Mouse (Mus musculus): ENCODE measurements around the gene Smoc2. TPM values are rescaled to one million over a fixed set of nuclear protein-coding genes. Genes with fewer than 3 reads are reported as not detected.

The Smoc2 gene
- polyA plus RNA-seq, 1 experiment from 2014 or later, result 3.5 TPM

DNA sequence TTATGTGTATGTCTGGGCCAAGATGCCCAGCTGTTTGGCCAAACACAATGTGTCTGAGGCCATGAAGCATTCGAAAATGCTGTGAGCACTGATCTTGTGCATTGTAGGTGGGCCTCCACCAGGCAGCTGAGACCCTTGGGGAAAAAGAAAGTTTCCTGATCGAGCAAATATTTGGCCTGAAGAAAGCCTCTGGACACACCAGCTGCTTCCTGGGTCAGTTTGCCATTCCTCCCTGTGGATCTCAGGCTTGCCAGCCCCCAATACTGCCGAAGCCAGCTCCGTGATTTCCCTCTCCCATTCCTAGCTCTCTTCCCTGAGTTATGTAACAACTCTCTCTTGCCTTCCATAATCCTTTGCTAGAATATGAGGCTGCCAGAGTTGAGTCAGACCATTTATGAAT lies 11.3 kb upstream of the Smoc2 start:
- Histone ChIP-seq H3K4me2 (replicated peaks) (no peak overlapping the region), H3K4me1 (replicated peaks; ENCODE audit: control insufficient read depth, insufficient read depth, low read length) (no peaks in the 10 kb centered on the region), H3K27me3 (ENCODE audit: control insufficient read depth, insufficient read depth, low read length) (no peaks in the 10 kb centered on the region), H3K27ac (no peak overlapping the region), H3K9me3 (ENCODE audit: control insufficient read depth, low read length) (no peaks in the 10 kb centered on the region), H3K4me3 (replicated peaks; ENCODE audit: low read length) (no peak overlapping the region), H3K36me3 (replicated peaks; ENCODE audit: control insufficient read depth, insufficient read depth) (no peaks in the 10 kb centered on the region), H3K9ac (no peak overlapping the region)
- WGBS, result 90% methylated on average over 4 of the region's 4 CpGs
- DNase-seq (ENCODE audit: low spot score) (no peak), ATAC-seq (ENCODE audit: low FRiP score) (no peak)

DNA sequence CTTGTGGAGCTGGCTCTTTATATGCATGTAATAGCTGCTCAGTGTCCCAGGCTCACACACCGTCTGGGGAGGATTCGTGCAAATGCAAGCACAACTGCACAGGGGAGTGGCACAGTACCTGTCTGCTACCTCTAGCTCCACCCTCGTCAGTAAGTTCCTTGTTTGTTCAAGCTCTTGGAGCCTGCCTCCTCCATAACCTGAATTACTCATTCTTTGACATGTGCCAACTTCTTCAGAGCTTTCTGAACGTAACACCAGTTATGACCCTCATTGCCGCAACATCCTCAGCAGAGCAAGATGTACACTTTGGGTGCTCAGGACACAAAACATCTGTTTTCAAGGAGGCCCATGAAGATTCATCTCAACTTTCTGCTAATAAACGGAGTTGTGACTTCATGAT lies 5.9 kb upstream of the Smoc2 start:
- no peaks in the 10 kb centered on the region for H3K9me3 ChIP-seq (ENCODE audit: control insufficient read depth, low read length)
- no peak overlapping the region for H3K4me2 ChIP-seq (replicated peaks)
- H3K27ac ChIP-seq, result no peak overlapping the region
- peaks cover 18% of the 10 kb centered on the region for H3K27me3 ChIP-seq (ENCODE audit: control insufficient read depth, insufficient read depth, low read length)
- no peaks in the 10 kb centered on the region for H3K36me3 ChIP-seq (replicated peaks; ENCODE audit: control insufficient read depth, insufficient read depth)
- WGBS, result 82% methylated on average over 6 of the region's 6 CpGs
- DNase-seq (ENCODE audit: low spot score), result no peak
- no peak overlapping the region for H3K4me3 ChIP-seq (replicated peaks; ENCODE audit: low read length)
- no peaks in the 10 kb centered on the region for H3K4me1 ChIP-seq (replicated peaks; ENCODE audit: control insufficient read depth, insufficient read depth, low read length)
- no peak overlapping the region for H3K9ac ChIP-seq
- no peak for ATAC-seq (ENCODE audit: low FRiP score)

DNA sequence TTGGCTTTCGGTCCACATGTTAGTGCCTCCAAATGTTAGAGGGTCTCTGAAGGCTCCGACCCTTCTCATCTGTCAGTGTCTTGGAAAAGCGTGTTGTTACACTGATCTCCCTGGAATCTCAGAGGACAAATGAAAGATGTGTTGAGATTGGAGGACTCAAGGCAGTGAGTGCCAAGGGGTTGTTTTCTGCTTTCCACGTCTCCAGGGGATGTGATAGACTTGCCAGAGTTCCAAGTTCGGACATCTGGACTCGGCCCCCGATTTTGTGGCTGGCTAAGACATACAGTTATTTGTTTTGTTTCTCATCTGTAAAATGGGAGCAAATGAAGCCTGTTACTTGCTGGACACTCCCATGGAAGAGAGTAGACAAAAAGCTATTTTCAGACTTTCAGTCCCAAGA lies 2.0 kb upstream of the Smoc2 start:
- ATAC-seq (ENCODE audit: low FRiP score) (no peak), DNase-seq (ENCODE audit: low spot score) (no peak)
- H3K4me1 ChIP-seq (replicated peaks; ENCODE audit: control insufficient read depth, insufficient read depth, low read length), result peaks cover 14% of the 10 kb centered on the region
- 91% methylated on average over 7 of the region's 7 CpGs for WGBS
- no peaks in the 10 kb centered on the region for H3K36me3 ChIP-seq (replicated peaks; ENCODE audit: control insufficient read depth, insufficient read depth)
- H3K27me3 ChIP-seq (ENCODE audit: control insufficient read depth, insufficient read depth, low read length), result peaks cover 57% of the 10 kb centered on the region
- H3K9ac ChIP-seq, result no peak overlapping the region
- H3K4me3 ChIP-seq (replicated peaks; ENCODE audit: low read length), result no peak overlapping the region
- H3K4me2 ChIP-seq (replicated peaks), result no peak overlapping the region
- H3K27ac ChIP-seq, result no peak overlapping the region
- H3K9me3 ChIP-seq (ENCODE audit: control insufficient read depth, low read length), result no peaks in the 10 kb centered on the region

DNA sequence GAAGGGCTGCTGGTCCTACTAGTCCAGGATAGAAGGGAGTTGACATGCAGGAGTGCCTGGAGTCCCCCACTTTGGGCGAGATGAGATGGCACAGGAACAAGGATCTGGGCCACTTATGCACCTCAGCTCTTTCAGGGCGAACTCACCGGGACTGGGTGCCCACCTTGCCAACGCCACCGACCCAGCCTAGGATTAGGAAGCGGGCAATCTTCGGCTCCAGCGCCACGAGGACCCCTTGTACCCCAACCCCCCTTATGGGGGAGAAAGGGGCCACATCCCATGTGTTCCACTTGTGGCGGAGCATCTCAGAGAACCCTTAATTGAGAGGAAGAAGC lies 627 bp downstream of the Smoc2 start:
- peaks cover 14% of the 10 kb centered on the region for H3K4me1 ChIP-seq (replicated peaks; ENCODE audit: control insufficient read depth, insufficient read depth, low read length)
- H3K4me2 ChIP-seq (replicated peaks), result peak overlapping the region; percentile 89
- H3K9ac ChIP-seq, result peak overlapping the region; percentile 40; the same call in 1 of the 2 replicates
- H3K9me3 ChIP-seq (ENCODE audit: control insufficient read depth, low read length), result no peaks in the 10 kb centered on the region
- DNase-seq (ENCODE audit: low spot score) (no peak), ATAC-seq (ENCODE audit: low FRiP score) (no peak)
- no peak overlapping the region for H3K27ac ChIP-seq
- H3K27me3 ChIP-seq (ENCODE audit: control insufficient read depth, insufficient read depth, low read length), result peaks cover 72% of the 10 kb centered on the region
- WGBS, result 2% methylated on average over 10 of the region's 10 CpGs
- peak overlapping the region; percentile 45 for H3K4me3 ChIP-seq (replicated peaks; ENCODE audit: low read length)
- H3K36me3 ChIP-seq (replicated peaks; ENCODE audit: control insufficient read depth, insufficient read depth), result no peaks in the 10 kb centered on the region

DNA sequence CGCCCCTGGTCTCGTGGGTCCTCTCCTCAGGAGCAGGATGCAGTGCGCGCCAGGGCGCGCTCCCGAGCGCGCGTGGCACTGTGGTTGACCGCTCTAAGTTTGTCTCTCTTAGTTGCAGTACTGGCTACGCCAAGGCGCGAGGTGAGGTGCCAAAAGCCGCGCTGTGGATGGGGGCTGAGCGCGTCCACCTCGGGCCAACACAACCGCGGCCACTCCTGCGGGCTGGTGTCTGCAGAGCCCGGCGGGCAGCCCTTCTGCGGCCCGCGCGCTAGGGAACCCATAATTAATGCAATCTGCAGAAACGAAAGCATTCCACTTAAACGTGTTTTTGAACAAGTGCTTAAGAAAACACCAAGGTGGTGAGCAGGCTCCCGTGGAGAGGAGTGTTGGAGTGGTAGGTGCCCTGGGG lies 1.1 kb downstream of the Smoc2 start:
- H3K4me1 ChIP-seq (replicated peaks; ENCODE audit: control insufficient read depth, insufficient read depth, low read length), result peaks cover 14% of the 10 kb centered on the region
- H3K27me3 ChIP-seq (ENCODE audit: control insufficient read depth, insufficient read depth, low read length), result peaks cover 72% of the 10 kb centered on the region
- peak overlapping the region; percentile 89 for H3K4me2 ChIP-seq (replicated peaks)
- no peaks in the 10 kb centered on the region for H3K9me3 ChIP-seq (ENCODE audit: control insufficient read depth, low read length)
- DNase-seq (ENCODE audit: low spot score), result no peak
- H3K27ac ChIP-seq, result no peak overlapping the region
- WGBS, result under 1% methylated on average over 31 of the region's 31 CpGs
- 0 out of 2 replicates have a peak overlapping the region, but pooled peaks have one; percentile 40 for H3K9ac ChIP-seq
- H3K4me3 ChIP-seq (replicated peaks; ENCODE audit: low read length), result peak overlapping the region; percentile 45
- ATAC-seq (ENCODE audit: low FRiP score), result no peak
- no peaks in the 10 kb centered on the region for H3K36me3 ChIP-seq (replicated peaks; ENCODE audit: control insufficient read depth, insufficient read depth)

DNA sequence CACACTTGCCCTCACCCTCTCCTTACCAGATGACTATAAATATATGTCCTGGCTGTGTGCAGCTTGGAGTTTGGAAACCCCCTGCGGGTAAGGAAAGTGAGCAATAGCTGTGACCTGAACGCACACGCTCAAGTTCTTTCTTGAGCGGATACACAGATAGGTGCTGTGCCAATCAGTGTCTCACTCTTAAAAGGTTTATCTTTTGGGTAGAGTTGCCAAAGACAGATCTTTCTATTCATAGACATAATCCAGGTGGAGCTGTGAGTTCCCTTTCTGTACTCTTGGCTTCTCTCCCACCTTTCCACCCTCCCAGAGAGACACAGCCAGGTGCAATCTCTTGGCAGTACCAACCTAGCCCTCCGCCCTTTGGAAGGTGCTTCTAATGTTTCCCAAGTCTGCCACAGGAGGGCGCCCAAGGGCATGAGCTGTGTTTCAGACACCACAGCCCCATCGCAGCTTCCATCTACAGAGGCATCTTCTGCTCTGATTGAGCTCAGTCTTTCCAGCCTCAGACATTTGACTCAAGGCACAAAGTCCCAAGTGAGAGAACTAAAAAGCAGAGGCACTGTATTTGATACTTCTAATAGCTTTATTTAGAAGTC lies 8.8 kb downstream of the Smoc2 start:
- no peak overlapping the region for H3K4me3 ChIP-seq (replicated peaks; ENCODE audit: low read length)
- 0 out of 2 replicates have a peak, but pooled peaks cover 7% of the 10 kb centered on the region for H3K27me3 ChIP-seq (ENCODE audit: control insufficient read depth, insufficient read depth, low read length)
- H3K9ac ChIP-seq, result no peak overlapping the region
- H3K4me2 ChIP-seq (replicated peaks), result no peak overlapping the region
- ATAC-seq (ENCODE audit: low FRiP score) (peak; percentile 84), DNase-seq (ENCODE audit: low spot score) (peak; percentile 92)
- H3K36me3 ChIP-seq (replicated peaks; ENCODE audit: control insufficient read depth, insufficient read depth), result no peaks in the 10 kb centered on the region
- H3K27ac ChIP-seq, result no peak overlapping the region
- no peaks in the 10 kb centered on the region for H3K9me3 ChIP-seq (ENCODE audit: control insufficient read depth, low read length)
- no peaks in the 10 kb centered on the region for H3K4me1 ChIP-seq (replicated peaks; ENCODE audit: control insufficient read depth, insufficient read depth, low read length)
- WGBS, result 47% methylated on average over 7 of the region's 7 CpGs

DNA sequence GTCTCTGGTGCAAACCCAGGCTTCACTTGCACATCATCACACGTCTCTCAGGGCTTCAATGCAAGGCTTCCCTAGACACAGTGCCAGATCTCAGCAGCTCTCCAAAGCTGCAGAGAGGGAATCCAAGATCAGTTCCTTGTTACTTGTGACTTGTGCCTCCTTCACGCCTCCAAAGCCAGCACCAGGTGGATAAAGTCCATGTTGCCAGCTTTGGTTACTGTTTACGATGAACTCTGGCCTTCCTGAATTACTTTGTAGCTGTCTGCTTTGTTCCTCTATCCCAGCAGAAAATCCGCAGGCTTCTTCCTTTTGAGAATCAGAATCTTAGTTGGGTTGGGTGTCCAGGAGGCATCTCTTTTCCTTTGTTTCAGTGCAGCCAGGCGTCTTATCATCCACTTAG lies 14.3 kb downstream of the Smoc2 start:
- H3K4me3 ChIP-seq (replicated peaks; ENCODE audit: low read length), result no peak overlapping the region
- DNase-seq (ENCODE audit: low spot score) (no peak), ATAC-seq (ENCODE audit: low FRiP score) (no peak)
- no peaks in the 10 kb centered on the region for H3K9me3 ChIP-seq (ENCODE audit: control insufficient read depth, low read length)
- 68% methylated on average over 5 of the region's 5 CpGs for WGBS
- no peak overlapping the region for H3K27ac ChIP-seq
- no peaks in the 10 kb centered on the region for H3K4me1 ChIP-seq (replicated peaks; ENCODE audit: control insufficient read depth, insufficient read depth, low read length)
- no peak overlapping the region for H3K4me2 ChIP-seq (replicated peaks)
- no peak overlapping the region for H3K9ac ChIP-seq
- no peaks in the 10 kb centered on the region for H3K27me3 ChIP-seq (ENCODE audit: control insufficient read depth, insufficient read depth, low read length)
- H3K36me3 ChIP-seq (replicated peaks; ENCODE audit: control insufficient read depth, insufficient read depth), result no peaks in the 10 kb centered on the region

DNA sequence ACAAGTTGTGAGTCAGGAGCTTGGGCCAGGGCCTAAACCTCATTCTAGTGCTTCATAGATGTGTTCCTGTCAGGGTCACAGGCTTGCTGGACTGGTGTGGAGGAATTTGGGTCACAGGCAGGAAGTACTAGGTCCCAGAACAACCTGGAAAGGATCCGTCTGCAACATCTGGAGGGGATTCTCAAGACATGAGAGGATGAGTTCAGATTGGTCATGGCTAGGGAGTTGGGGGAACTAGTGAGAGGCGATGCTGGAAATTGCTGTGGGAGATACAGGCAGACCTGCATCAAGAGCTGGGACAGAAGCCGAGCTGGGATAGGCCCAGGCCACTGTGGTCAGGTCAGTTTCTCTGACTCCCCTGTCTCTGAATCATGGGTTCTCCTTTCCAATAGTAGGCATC lies 15.8 kb downstream of the Smoc2 start:
- Histone ChIP-seq H3K4me2 (replicated peaks) (no peak overlapping the region), H3K27me3 (ENCODE audit: control insufficient read depth, insufficient read depth, low read length) (no peaks in the 10 kb centered on the region), H3K4me3 (replicated peaks; ENCODE audit: low read length) (no peak overlapping the region), H3K9me3 (ENCODE audit: control insufficient read depth, low read length) (no peaks in the 10 kb centered on the region), H3K4me1 (replicated peaks; ENCODE audit: control insufficient read depth, insufficient read depth, low read length) (no peaks in the 10 kb centered on the region), H3K27ac (no peak overlapping the region), H3K36me3 (replicated peaks; ENCODE audit: control insufficient read depth, insufficient read depth) (no peaks in the 10 kb centered on the region), H3K9ac (no peak overlapping the region)
- no peak for ATAC-seq (ENCODE audit: low FRiP score)
- DNase-seq (ENCODE audit: low spot score), result no peak
- WGBS, result 94% methylated on average over 3 of the region's 3 CpGs

DNA sequence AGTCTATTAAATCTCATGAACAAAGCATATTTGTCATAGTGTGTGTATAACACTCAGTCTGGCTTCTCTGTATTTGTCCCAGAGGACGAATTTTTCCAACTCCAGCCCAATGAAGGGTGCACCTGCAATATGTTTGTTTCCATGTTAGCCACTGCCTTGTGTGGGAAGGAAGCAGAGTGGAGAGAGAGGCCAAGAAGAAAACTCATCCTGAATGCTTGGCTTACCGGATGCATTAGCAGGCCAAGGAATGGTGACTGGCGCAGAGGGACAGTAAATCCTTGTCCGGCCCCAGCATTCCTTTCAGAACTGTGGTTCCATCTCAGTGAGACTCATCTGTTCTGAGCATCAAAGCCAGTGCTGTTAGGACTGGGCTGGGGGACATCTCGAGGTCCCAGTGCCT lies 21.1 kb downstream of the Smoc2 start:
- no peaks in the 10 kb centered on the region for H3K36me3 ChIP-seq (replicated peaks; ENCODE audit: control insufficient read depth, insufficient read depth)
- H3K27me3 ChIP-seq (ENCODE audit: control insufficient read depth, insufficient read depth, low read length), result no peaks in the 10 kb centered on the region
- H3K4me2 ChIP-seq (replicated peaks), result no peak overlapping the region
- ATAC-seq (ENCODE audit: low FRiP score) (no peak), DNase-seq (ENCODE audit: low spot score) (no peak)
- H3K4me1 ChIP-seq (replicated peaks; ENCODE audit: control insufficient read depth, insufficient read depth, low read length), result no peaks in the 10 kb centered on the region; the same call in 1 of the 2 replicates
- no peak overlapping the region for H3K4me3 ChIP-seq (replicated peaks; ENCODE audit: low read length)
- WGBS, result 92% methylated on average over 5 of the region's 5 CpGs
- H3K9me3 ChIP-seq (ENCODE audit: control insufficient read depth, low read length), result peaks cover 4% of the 10 kb centered on the region; the same call in 1 of the 2 replicates
- H3K27ac ChIP-seq, result no peak overlapping the region
- no peak overlapping the region for H3K9ac ChIP-seq
